Mouse (Mus musculus): ENCODE results near the gene Slc9a6. TPM values are rescaled to one million over a fixed set of nuclear protein-coding genes. Genes with fewer than 3 reads are reported as not detected.

The Slc9a6 gene
- polyA plus RNA-seq, 1 experiment = 19.2 TPM

GRCm38 (mm10) chrX:56615236-56615635 lies 5.7 kb downstream of the Slc9a6 start:
- Histone ChIP-seq H3K4me1 (ENCODE audit: control insufficient read depth, insufficient read depth, low read length) (peaks cover 11% of the 10 kb centered on the region), H3K4me3 (ENCODE audit: insufficient read depth, low read length) (no peak overlapping the region), H3K27ac (ENCODE audit: insufficient read depth, low read depth, low read length) (no peak overlapping the region)
- TF ChIP-seq CTCF (IDR thresholded peaks at IDR 0.05; ENCODE audit: low read depth, low read length) = no peak
- TF ChIP-seq POLR2A (IDR thresholded peaks at IDR 0.05; ENCODE audit: borderline replicate concordance, low read depth, low read length) = no peak

- H3K4me1 ChIP-seq (ENCODE audit: control insufficient read depth, insufficient read depth, low read length) = no peaks in the 10 kb centered on the region
- TF ChIP-seq CTCF (IDR thresholded peaks at IDR 0.05; ENCODE audit: low read depth, low read length) (no peak), POLR2A (IDR thresholded peaks at IDR 0.05; ENCODE audit: borderline replicate concordance, low read depth, low read length) (no peak)
- no peak overlapping the region for H3K4me3 ChIP-seq (ENCODE audit: insufficient read depth, low read length)
These were observed 26.6 kb downstream of the Slc9a6 start for GRCm38 (mm10) chrX:56636185-56636584.

GRCm38 (mm10) chrX:56640066-56640465 lies 30.5 kb downstream of the Slc9a6 start:
- TF ChIP-seq POLR2A (IDR thresholded peaks at IDR 0.05; ENCODE audit: borderline replicate concordance, low read depth, low read length) = no peak
- no peak for TF ChIP-seq CTCF (IDR thresholded peaks at IDR 0.05; ENCODE audit: low read depth, low read length)
- no peak overlapping the region for H3K4me3 ChIP-seq (ENCODE audit: insufficient read depth, low read length)
- H3K27ac ChIP-seq (ENCODE audit: insufficient read depth, low read depth, low read length) = no peak overlapping the region
- H3K4me1 ChIP-seq (ENCODE audit: control insufficient read depth, insufficient read depth, low read length) = no peaks in the 10 kb centered on the region

More at GRCm38 (mm10) chrX:56636185-56636584, 26.6 kb downstream of the Slc9a6 start:
- H3K27ac ChIP-seq (ENCODE audit: insufficient read depth, low read depth, low read length) = no peak overlapping the region

- TF ChIP-seq POLR2A (IDR thresholded peaks at IDR 0.05; ENCODE audit: borderline replicate concordance, low read depth, low read length) (no peak), CTCF (IDR thresholded peaks at IDR 0.05; ENCODE audit: low read depth, low read length) (no peak)
- Histone ChIP-seq H3K27ac (ENCODE audit: insufficient read depth, low read depth, low read length) (no peak overlapping the region), H3K4me3 (ENCODE audit: insufficient read depth, low read length) (no peak overlapping the region), H3K4me1 (ENCODE audit: control insufficient read depth, insufficient read depth, low read length) (0 out of 2 replicates have a peak, but pooled peaks cover 2% of the 10 kb centered on the region)
These were observed 40.2 kb downstream of the Slc9a6 start for GRCm38 (mm10) chrX:56649549-56650354.

GRCm38 (mm10) chrX:56650355-56650652 lies 40.7 kb downstream of the Slc9a6 start:
- no peak overlapping the region for H3K27ac ChIP-seq (ENCODE audit: insufficient read depth, low read depth, low read length)
- no peak overlapping the region for H3K4me3 ChIP-seq (ENCODE audit: insufficient read depth, low read length)
- 0 out of 2 replicates have a peak, but pooled peaks cover 2% of the 10 kb centered on the region for H3K4me1 ChIP-seq (ENCODE audit: control insufficient read depth, insufficient read depth, low read length)
- TF ChIP-seq POLR2A (IDR thresholded peaks at IDR 0.05; ENCODE audit: borderline replicate concordance, low read depth, low read length) (no peak), CTCF (IDR thresholded peaks at IDR 0.05; ENCODE audit: low read depth, low read length) (no peak)

GRCm38 (mm10) chrX:56650885-56651284 lies 41.3 kb downstream of the Slc9a6 start:
- Histone ChIP-seq H3K4me1 (ENCODE audit: control insufficient read depth, insufficient read depth, low read length) (0 out of 2 replicates have a peak, but pooled peaks cover 2% of the 10 kb centered on the region), H3K4me3 (ENCODE audit: insufficient read depth, low read length) (no peak overlapping the region), H3K27ac (ENCODE audit: insufficient read depth, low read depth, low read length) (no peak overlapping the region)
- TF ChIP-seq POLR2A (IDR thresholded peaks at IDR 0.05; ENCODE audit: borderline replicate concordance, low read depth, low read length) = no peak
- no peak for TF ChIP-seq CTCF (IDR thresholded peaks at IDR 0.05; ENCODE audit: low read depth, low read length)

- TF ChIP-seq POLR2A (IDR thresholded peaks at IDR 0.05; ENCODE audit: borderline replicate concordance, low read depth, low read length) (no peak), CTCF (IDR thresholded peaks at IDR 0.05; ENCODE audit: low read depth, low read length) (no peak)
- Histone ChIP-seq H3K4me3 (ENCODE audit: insufficient read depth, low read length) (no peak overlapping the region), H3K27ac (ENCODE audit: insufficient read depth, low read depth, low read length) (no peak overlapping the region), H3K4me1 (ENCODE audit: control insufficient read depth, insufficient read depth, low read length) (0 out of 2 replicates have a peak, but pooled peaks cover 2% of the 10 kb centered on the region)
These were observed 42.2 kb downstream of the Slc9a6 start for GRCm38 (mm10) chrX:56651738-56652137.

GRCm38 (mm10) chrX:56655686-56656085 lies 46.1 kb downstream of the Slc9a6 start:
- Histone ChIP-seq H3K27ac (ENCODE audit: insufficient read depth, low read depth, low read length) (no peak overlapping the region), H3K4me1 (ENCODE audit: control insufficient read depth, insufficient read depth, low read length) (0 out of 2 replicates have a peak, but pooled peaks cover 2% of the 10 kb centered on the region), H3K4me3 (ENCODE audit: insufficient read depth, low read length) (no peak overlapping the region)
- TF ChIP-seq CTCF (IDR thresholded peaks at IDR 0.05; ENCODE audit: low read depth, low read length) = no peak
- TF ChIP-seq POLR2A (IDR thresholded peaks at IDR 0.05; ENCODE audit: borderline replicate concordance, low read depth, low read length) = no peak

GRCm38 (mm10) chrX:56659286-56659685 lies 49.7 kb downstream of the Slc9a6 start:
- Histone ChIP-seq H3K4me3 (ENCODE audit: insufficient read depth, low read length) (no peak overlapping the region), H3K27ac (ENCODE audit: insufficient read depth, low read depth, low read length) (no peak overlapping the region), H3K4me1 (ENCODE audit: control insufficient read depth, insufficient read depth, low read length) (no peaks in the 10 kb centered on the region)
- TF ChIP-seq CTCF (IDR thresholded peaks at IDR 0.05; ENCODE audit: low read depth, low read length) = no peak
- no peak for TF ChIP-seq POLR2A (IDR thresholded peaks at IDR 0.05; ENCODE audit: borderline replicate concordance, low read depth, low read length)

- TF ChIP-seq CTCF (IDR thresholded peaks at IDR 0.05; ENCODE audit: low read depth, low read length) (no peak), POLR2A (IDR thresholded peaks at IDR 0.05; ENCODE audit: borderline replicate concordance, low read depth, low read length) (no peak)
- Histone ChIP-seq H3K4me3 (ENCODE audit: insufficient read depth, low read length) (no peak overlapping the region), H3K4me1 (ENCODE audit: control insufficient read depth, insufficient read depth, low read length) (no peaks in the 10 kb centered on the region), H3K27ac (ENCODE audit: insufficient read depth, low read depth, low read length) (no peak overlapping the region)
These were observed 51.6 kb downstream of the Slc9a6 start for GRCm38 (mm10) chrX:56661143-56661542.

All from bone marrow macrophage, adult 2 months (primary cell).